Mouse (Mus musculus) monocyte, adult 5-6 weeks (primary cell): ENCODE measurements around the gene Ldhb. TPM values are rescaled to one million over a fixed set of nuclear protein-coding genes. Genes with fewer than 3 reads are reported as not detected.

ENCODE experiments used
- ATAC-seq: fragments of 153-309, 156-312 bp; replicated peaks from 2 replicates; pipeline ENCODE4 v1.8.0; 2017; ENCODE audit warnings: mild to moderate bottlenecking; ENCODE audit not compliant: low TSS enrichment, insufficient number of reproducible peaks, severe bottlenecking, poor library complexity, low FRiP score
- total RNA-seq: library from RNA; stranded (forward); fragments of 200-1000, 200-491, 200-594 nt; gene quantifications from 3 replicates; pipeline ENCODE4 v1.2.3, GENCODE M21; 2017

The Ldhb gene
- total RNA-seq, 1 experiment from 2014 or later: 10.0 TPM

DNA sequence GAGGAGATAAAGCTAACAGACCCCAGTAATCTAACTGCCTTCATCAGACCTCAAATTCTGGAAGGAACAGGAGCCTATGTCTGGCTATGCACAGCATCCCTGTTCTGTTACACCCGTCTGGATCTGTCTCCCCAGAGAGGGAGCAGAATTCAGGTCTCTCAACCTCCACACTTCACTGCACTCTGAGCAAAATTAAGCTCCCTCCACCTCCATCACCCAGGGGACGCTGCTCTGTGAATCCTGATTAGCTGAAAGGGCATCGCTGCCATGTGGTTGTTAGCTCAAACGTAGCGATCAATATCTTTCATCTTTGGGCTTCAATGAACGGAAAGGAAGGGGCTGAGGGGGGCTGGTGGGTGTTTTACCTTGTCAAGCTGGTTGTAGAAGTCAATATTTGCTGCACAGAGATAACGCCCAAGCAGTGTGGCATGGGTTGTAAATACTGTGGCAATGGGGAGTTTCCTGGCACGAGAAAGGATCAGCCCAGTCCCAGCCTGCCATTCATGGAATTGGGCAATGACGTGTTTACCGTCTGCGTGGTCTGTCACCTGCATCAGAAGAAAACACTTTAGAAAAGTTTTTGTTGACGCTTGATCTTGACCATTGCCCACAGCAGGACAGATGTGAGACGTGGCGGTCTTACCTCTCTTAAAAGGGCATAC, 48.6 kb downstream of the Ldhb start:
- no peak for ATAC-seq

DNA sequence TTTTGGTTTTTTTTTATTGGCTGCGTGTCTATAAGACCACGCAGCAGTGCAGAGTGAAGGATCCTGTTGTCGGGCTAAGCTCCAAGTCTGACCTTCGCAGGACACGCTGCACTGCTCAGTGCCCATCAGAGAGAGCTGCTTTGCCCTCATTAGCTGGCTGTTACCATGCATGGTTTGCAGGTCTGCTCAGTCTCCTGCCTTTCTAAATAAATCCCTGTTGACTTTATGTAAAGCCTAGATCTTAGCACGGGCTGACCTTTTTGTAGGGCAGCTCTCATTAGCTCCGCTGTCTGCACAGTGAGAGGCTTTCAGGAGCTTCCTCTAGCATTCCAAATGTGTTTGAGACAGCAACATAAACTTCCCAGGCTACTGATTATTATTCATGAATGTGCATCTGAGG, 49.7 kb downstream of the Ldhb start:
- no peak for ATAC-seq

DNA sequence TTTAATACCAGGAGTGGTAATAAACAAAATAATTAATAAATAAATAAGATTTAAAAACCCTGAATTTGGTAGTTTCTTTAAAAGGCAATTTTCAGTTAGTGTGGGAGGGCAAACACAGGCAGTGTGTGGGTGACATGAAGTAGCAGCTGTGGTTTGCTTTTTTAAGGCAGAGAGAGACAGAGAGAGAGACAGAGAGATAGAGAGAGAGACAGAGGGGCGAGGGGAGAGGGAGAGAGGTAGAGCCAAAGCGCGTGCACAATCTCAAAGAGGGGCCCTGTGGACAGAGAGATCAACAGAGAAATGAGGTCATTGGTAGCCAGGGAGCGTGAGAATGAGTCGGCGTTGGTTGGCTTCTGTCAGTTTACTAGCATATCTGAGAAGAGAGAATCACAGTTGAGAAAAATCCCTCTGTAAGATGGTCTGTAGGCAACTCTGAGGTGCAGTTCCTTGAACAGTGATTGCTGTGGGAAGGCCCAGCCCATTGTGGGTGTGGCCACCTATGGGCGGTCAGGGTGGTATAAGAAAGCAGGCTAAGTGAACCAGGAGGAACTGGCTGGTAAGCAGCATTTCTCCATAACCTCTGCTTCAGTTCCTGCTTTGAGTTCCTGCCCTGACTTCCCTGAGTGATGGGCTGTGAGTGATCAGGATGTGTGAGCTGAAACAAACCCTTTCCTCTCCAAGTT, 52.3 kb downstream of the Ldhb start:
- ATAC-seq: no peak

DNA sequence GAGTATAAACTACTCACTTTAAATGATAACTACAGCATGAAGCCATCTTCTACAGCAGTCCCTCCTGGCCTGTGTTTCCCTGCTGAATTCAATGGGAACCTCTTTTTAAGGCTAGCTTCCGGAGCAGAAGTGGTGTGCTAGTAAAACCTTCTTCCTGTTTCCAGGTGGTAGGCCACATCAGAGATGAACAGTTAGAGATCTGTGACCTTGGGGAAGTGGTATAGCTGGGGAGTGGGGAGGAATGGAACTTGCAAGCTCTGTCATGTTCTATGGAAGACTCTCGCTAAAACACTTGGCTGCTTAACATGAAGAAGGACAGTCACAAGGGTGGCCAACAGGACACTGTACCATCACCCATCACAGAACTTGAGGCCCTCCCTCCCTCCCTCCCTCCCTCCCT, 54.4 kb downstream of the Ldhb start:
- no peak for ATAC-seq

DNA sequence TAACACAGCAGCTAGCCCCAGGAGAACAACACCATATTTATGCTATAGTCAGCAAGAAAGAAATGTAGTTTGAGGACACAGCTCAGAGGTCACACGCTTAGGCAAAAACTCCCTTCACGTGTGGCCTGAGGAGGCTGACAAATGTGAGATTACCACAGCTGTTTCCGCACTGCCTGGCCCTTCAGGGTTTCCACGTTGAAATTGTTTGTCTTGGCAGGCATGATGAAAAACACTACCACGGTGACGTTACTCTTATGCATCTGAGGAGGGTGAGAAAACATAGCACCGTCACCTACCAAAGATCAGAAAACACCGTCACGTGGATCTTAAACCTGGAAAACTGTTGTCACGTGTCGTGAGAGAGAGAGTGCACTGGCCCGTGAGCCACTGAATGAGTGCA, 56.4 kb downstream of the Ldhb start:
- ATAC-seq: no peak

Other genes with a start within 250 kb of the Ldhb start
- gene Iapp, start 209.5 kb downstream of the Ldhb start, total RNA-seq: not detected in 3 replicates
- not detected in 3 replicates for gene Slco1a5, start 185.0 kb downstream of the Ldhb start, total RNA-seq
- gene Pyroxd1, start 162.3 kb downstream of the Ldhb start, total RNA-seq: 22.0 to 38.2 TPM (median 30.7 TPM) in 3 replicates
- 52.8 to 60.8 TPM (median 54.6 TPM) in 3 replicates for gene Recql, start 120.9 kb downstream of the Ldhb start, total RNA-seq
- 18.7 to 31.3 TPM (median 30.3 TPM) in 3 replicates for gene Golt1b, start 120.7 kb downstream of the Ldhb start, total RNA-seq
- gene Spx, start 94.5 kb downstream of the Ldhb start, total RNA-seq: 0.58 TPM in 1 of 3 replicates, not detected in the others
- gene Gys2, start 34.8 kb downstream of the Ldhb start, total RNA-seq: not detected in 3 replicates
- gene Kcnj8, start 63.7 kb upstream of the Ldhb start, total RNA-seq: 19.0 to 39.8 TPM (median 23.1 TPM) in 3 replicates
- gene Abcc9, start 194.4 kb upstream of the Ldhb start, total RNA-seq: 0.11 TPM in 1 of 3 replicates, not detected in the others
- gene Cmas, start 248.7 kb upstream of the Ldhb start, total RNA-seq: 92.6 to 119 TPM (median 117 TPM) in 3 replicates